Mouse (Mus musculus): ENCODE data around the gene 1110032A03Rik. TPM values are rescaled to one million over a fixed set of nuclear protein-coding genes. Genes with fewer than 3 reads are reported as not detected.

Gene 1110032A03Rik
- 10 to 100 TPM in 1 of 2 experiments, 1 to 10 TPM in 1; 9.5 to 15.7 TPM for total RNA-seq (2023)

DNA sequence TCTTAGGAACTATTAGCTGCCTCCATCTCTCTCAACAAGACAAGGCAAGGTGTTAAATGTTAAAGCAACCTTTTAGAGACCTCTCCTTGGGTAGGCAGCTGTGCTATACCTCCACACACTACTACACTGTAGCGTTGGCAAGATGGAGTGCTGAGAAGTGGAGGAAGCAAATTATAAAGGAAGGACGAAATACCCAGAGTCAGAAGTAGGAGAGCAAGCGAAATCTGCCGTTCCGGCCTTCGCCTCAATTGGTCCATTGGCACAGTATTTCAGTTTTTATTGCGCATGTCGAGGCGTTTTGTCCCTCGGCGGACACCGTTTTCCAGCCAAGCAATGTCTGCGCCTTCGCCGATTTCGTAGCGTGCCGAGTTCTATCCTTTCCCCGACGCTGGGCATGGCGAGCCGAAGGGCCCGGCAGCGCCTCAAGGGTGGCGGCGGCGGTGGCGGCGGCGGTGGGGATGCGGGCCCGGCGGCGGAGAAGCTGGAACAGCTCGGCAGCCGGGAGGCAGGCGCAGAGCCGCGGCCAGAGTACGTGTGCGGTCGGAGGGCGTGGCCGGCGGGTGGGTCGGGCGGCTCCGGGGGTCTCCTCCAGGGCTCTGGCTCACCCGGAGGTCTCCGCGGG, at the start of gene 1110032A03Rik, which contains the start of gene Alg9:
TSS of gene 1110032A03Rik (minus strand) at position 530 of the 622 bp plus-strand sequence.
TSS of gene Alg9 (plus strand) at position 29 of the 622 bp plus-strand sequence.

GRCm38 (mm10) chr9:50768107-50769002, 7.0 kb downstream of the 1110032A03Rik start, which contains the start of gene Fdxacb1:
Fdxacb1 (plus strand) TSS chr9:50768236.

GRCm38 (mm10) chr9:50752054-50752602, 23.2 kb downstream of the 1110032A03Rik start, which contains the start of gene Hspb2:
Hspb2 (minus strand) TSS chr9:50752354.

DNA sequence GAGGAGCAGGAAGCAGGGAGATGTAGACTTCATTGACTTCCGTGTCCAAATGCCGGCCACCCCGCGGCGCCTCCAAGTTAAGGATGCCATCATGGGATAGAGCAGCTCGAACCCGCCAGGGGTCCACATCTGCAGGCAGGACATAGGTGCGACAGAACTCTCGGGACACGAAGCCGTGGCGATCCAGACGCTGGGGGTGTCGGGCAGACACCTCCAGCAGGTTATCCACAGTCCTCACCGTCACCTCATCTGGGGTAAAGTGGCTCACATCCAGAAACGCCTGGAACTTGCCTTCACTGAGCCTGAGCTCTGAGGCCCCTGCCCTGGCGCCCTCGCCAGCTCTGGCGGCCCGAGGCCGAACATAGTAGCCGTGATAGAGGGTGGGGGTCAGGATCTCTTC, 24.0 kb downstream of the 1110032A03Rik start, which contains the start of gene Cryab:
TSS of gene Cryab (plus strand) at position 3 of the 400 bp plus-strand sequence.

DNA sequence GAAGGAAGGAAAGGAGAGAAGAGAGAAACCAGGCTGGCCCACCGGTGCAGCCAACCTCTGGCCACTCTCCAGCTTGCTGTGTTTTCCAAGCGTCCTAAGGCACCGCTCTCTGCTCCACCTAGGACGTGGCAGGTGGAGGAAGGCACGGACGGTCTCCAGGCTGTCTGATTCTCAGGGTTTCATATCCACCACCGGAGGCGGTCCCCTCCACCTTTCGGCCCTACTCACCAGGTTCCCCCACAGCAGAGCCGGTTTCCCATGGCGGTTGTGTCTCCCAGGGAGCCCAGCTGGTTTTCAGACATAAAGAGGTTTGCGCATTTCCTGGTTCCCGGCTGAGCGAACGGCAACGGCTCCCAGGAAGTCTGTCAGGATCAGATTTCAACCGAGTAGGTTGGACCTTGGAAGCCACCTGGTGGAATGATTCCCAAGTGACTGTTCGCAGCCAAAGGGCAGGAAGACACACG, 29.1 kb downstream of the 1110032A03Rik start, which contains the start of gene 2310030G06Rik:
TSS of gene 2310030G06Rik (minus strand) at position 323 of the 464 bp plus-strand sequence.

DNA sequence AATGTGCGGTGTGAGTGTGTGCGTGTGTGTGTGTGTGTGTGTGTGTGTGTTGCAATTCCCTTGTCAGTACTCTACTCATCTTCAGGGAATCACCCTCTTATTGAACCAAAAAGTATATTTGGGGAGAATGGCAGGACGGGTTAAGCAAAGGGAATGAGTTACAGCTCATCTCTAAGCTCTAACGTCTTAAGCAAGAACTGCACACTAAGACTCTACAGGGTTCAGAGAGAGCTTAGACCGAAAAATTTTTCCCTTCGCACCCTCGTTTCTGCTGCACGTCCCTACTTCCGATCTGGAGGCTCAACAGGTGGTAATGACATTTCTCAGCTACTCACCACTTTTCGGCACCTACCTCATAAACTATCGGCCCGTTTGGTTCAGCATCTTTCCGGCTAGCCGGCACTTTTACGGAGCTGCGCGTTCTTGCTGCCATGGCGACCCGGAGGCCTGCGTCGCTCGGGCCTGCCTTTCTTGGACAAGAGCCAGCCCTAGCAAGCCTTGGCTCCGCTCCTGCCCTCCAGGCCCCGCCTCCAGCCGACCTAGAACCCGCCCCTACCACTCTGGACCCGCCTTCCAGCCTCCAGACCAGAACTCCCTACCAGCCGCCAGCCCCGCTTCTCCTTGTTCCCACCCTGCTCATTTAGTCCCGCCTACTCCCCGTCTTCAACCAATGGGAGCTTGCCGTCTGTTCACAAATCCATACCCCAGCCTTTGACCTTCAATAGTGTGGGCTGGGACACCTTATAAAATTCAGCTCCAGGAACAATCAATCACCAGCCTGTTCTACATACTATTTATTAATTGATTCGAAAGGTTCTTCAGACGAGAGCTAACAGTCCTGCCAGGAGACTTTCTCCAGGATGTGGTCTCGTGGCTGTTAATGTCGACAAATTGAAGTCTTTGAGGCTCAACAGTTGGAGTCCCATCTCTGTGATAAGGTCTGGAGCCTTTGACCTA, 36.1 kb downstream of the 1110032A03Rik start, which contains the start of gene Dixdc1:
TSS of gene Dixdc1 (minus strand) at position 604 of the 957 bp plus-strand sequence.

Other genes with a start within 250 kb of the 1110032A03Rik start
- gene Pts, start 246.8 kb downstream of the 1110032A03Rik start, total RNA-seq (2023), result 10 to 100 TPM; 46.4 to 59.4 TPM
- gene Il18, start 220.7 kb downstream of the 1110032A03Rik start, total RNA-seq (2023), result 10 to 100 TPM; 75.6 to 81.6 TPM
- 1 to 10 TPM; 7.6 to 8.3 TPM for gene Bco2, start 220.3 kb downstream of the 1110032A03Rik start, total RNA-seq (2023)
- not detected for gene Tex12, start 214.2 kb downstream of the 1110032A03Rik start, total RNA-seq (2023)
- 10 to 100 TPM; 70.1 to 82.1 TPM for gene Sdhd, start 171.7 kb downstream of the 1110032A03Rik start, total RNA-seq (2023)
- gene Timm8b, start 171.6 kb downstream of the 1110032A03Rik start, total RNA-seq (2023), result 10 to 100 TPM; 51.5 to 54.9 TPM
- gene Pih1d2, start 158.2 kb downstream of the 1110032A03Rik start, total RNA-seq (2023), result under 1 TPM in 1 of 2 experiments, not detected in 1; 0.43 TPM
- gene Nkapd1, start 158.1 kb downstream of the 1110032A03Rik start, total RNA-seq (2023), result 10 to 100 TPM; 19.4 to 23.7 TPM
- gene Dlat, start 115.7 kb downstream of the 1110032A03Rik start, total RNA-seq (2023), result 10 to 100 TPM; 27.2 to 27.5 TPM
- not detected for gene Dixdc1, start 36.0 kb downstream of the 1110032A03Rik start, total RNA-seq (2023)
- not detected for gene 2310030G06Rik, start 29.0 kb downstream of the 1110032A03Rik start, total RNA-seq (2023)
- gene Cryab, start 24.2 kb downstream of the 1110032A03Rik start, total RNA-seq (2023), result 1 to 10 TPM; 2.0 to 4.1 TPM
- not detected for gene Hspb2, start 23.2 kb downstream of the 1110032A03Rik start, total RNA-seq (2023)
- 10 to 100 TPM in 1 of 2 experiments, 1 to 10 TPM in 1; 10.0 to 12.1 TPM for gene Fdxacb1, start 7.3 kb downstream of the 1110032A03Rik start, total RNA-seq (2023)
- gene Alg9, start 501 bp downstream of the 1110032A03Rik start, total RNA-seq (2023), result 10 to 100 TPM; 13.0 to 18.8 TPM
- gene Ppp2r1b, start 69.8 kb upstream of the 1110032A03Rik start, total RNA-seq (2023), result 10 to 100 TPM; 27.8 to 30.5 TPM
- gene Sik2, start 233.6 kb upstream of the 1110032A03Rik start, total RNA-seq (2023), result 10 to 100 TPM; 57.1 to 63.8 TPM